Mouse (Mus musculus): ENCODE measurements around the gene Vmn1r181.
"Not testable (repeated sequence)": the region's sequence is repeated elsewhere in the genome, so short reads cannot be mapped to it uniquely, and the experiment has no call there.

Vmn1r181 gene

DNA sequence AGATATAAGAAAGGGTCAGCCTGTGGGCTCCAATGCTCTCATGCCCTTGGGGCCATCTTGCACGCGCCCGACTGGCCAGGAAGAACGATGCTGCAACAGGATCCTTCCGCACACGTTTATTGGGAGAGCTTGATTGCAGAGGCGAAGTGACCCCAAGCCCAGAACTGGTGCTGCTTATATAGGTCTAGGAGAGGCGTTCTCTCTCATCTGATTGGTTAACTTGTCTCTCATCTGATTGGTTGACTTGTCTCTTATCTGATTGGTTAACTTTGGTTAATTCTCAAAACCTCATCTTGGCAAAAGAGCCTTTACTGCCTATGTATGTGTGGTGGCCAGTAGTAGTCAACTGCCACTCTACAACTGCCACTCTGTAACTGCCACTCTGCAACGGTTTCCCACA, at the start of gene Vmn1r181:
Gene Vmn1r181 (plus strand): TSS at position 301 of the 400 bp plus-strand sequence.
- DNase-seq (ENCODE audit: low spot score) = not testable (repeated sequence)

- no peak for DNase-seq (ENCODE audit: low spot score)
Measured at GRCm38 (mm10) chr7:23926678-23927077, 47.7 kb upstream of the Vmn1r181 start, which contains the start of gene Vmn1r179. Vmn1r179 (plus strand) TSS chr7:23926978.

- DNase-seq (ENCODE audit: low spot score) = no peak
Measured at GRCm38 (mm10) chr7:23950332-23950731, 24.1 kb upstream of the Vmn1r181 start, which contains the start of gene Vmn1r180. Vmn1r180 (plus strand) TSS chr7:23950632.

GRCm38 (mm10) chr7:23968044-23968443, 6.4 kb upstream of the Vmn1r181 start:
- DNase-seq (ENCODE audit: low spot score) = not testable (repeated sequence)

DNA sequence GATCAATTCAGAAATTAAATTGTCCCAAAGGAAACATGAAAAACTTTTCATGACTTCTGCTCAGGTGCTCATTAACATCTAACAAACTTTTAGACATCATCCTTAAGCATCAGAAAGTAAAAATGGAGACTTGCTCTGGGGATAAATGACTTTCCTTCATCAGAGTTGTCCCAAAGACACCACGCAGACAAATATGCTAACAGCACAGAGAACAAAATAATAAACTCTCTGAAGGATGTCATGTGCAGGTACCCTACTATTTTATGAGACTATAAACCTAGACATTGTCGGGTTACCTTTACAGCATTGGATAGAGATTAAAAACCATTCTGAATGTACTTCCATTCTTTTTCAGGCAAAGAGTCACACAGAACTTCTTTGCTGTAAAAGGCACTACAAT, 27.0 kb downstream of the Vmn1r181 start, which contains the start of gene V1rd19:
Gene V1rd19 (plus strand): TSS at position 301 of the 400 bp plus-strand sequence.
- DNase-seq (ENCODE audit: low spot score) = no peak

All from ovary, postnatal 10 days (tissue).